Mouse (Mus musculus) erythroblast, embryonic 14.5 days (primary cell): ENCODE data around the gene Lacc1.

Experiments used
- GATA1 ChIP-seq: IDR thresholded peaks from 2 replicates; pipeline ENCODE4 v1.6.1; 2012; ENCODE audit warnings: low read length, inconsistent platforms, mixed read lengths
- TAL1 ChIP-seq: IDR thresholded peaks from 3 replicates; pipeline ENCODE4 v1.6.1; 2012; ENCODE audit warnings: low read length, inconsistent platforms, mixed read lengths

DNA sequence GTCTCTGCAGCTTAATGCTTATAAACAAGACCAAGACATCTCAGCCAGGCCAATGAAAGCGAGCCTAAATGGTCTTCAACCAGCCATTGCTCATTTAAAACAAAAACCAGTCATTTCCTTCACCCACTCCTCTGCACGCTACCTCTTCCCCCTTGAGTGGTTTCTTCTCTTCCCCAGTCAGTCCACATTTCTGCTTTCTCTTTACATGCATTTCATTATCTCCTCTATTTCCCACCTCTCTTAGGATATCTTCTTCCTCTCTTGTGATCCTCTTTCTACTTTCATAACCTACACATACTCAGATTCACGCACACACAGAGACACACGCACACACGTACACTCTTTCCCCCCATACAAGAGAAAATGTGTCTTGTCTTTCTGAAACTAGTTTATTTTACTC, 44.5 kb upstream of the Lacc1 start:
- TF ChIP-seq TAL1 (no peak), GATA1 (no peak)
